Mouse (Mus musculus): ENCODE measurements around the gene Nr1h2. TPM values are rescaled to one million over a fixed set of nuclear protein-coding genes. Genes with fewer than 3 reads are reported as not detected.

The Nr1h2 gene
- polyA plus RNA-seq, 1 experiment from 2014 or later = 63.7 TPM

- peak overlapping the region; percentile 78; the same call in 1 of the 2 replicates for H3K4me2 ChIP-seq (ENCODE audit: low read depth, low read length)
- no peaks in the 10 kb centered on the region for H3K9me3 ChIP-seq (replicated peaks; ENCODE audit: control insufficient read depth, low read length)
- H3K4me3 ChIP-seq (ENCODE audit: low read depth, low read length) = peak overlapping the region; percentile 63; the same call in 1 of the 2 replicates
- H3K27me3 ChIP-seq (ENCODE audit: control insufficient read depth, insufficient read depth, low read length) = no peaks in the 10 kb centered on the region
- H3K9ac ChIP-seq (replicated peaks; ENCODE audit: low read length) = peak overlapping the region; percentile 72
- no peak overlapping the region for H3K27ac ChIP-seq (replicated peaks; ENCODE audit: low read depth, low read length)
- ATAC-seq (replicated peaks; ENCODE audit: insufficient number of reproducible peaks, low FRiP score, low TSS enrichment, low read depth) (no peak), DNase-seq (ENCODE audit: low spot score) (no peak)
- WGBS = 95% methylated on average over 13 of the region's 13 CpGs
- no peaks in the 10 kb centered on the region; the same call in 1 of the 2 replicates for H3K36me3 ChIP-seq (replicated peaks; ENCODE audit: control insufficient read depth, insufficient read depth, low read depth, low read length)
- peaks cover 5% of the 10 kb centered on the region; the same call in 1 of the 2 replicates for H3K4me1 ChIP-seq (ENCODE audit: control insufficient read depth, insufficient read depth, low read length)
Measured at GRCm38 (mm10) chr7:44547041-44547440, 6.7 kb downstream of the Nr1h2 start.

GRCm38 (mm10) chr7:44546274-44546673 is 7.5 kb downstream of the Nr1h2 start:
- Histone ChIP-seq H3K9ac (replicated peaks; ENCODE audit: low read length) (no peak overlapping the region), H3K4me1 (ENCODE audit: control insufficient read depth, insufficient read depth, low read length) (peaks cover 5% of the 10 kb centered on the region; the same call in 1 of the 2 replicates), H3K36me3 (replicated peaks; ENCODE audit: control insufficient read depth, insufficient read depth, low read depth, low read length) (no peaks in the 10 kb centered on the region; the same call in none of the 2 replicates), H3K27ac (replicated peaks; ENCODE audit: low read depth, low read length) (no peak overlapping the region), H3K27me3 (ENCODE audit: control insufficient read depth, insufficient read depth, low read length) (no peaks in the 10 kb centered on the region), H3K9me3 (replicated peaks; ENCODE audit: control insufficient read depth, low read length) (no peaks in the 10 kb centered on the region), H3K4me3 (ENCODE audit: low read depth, low read length) (no peak overlapping the region), H3K4me2 (ENCODE audit: low read depth, low read length) (no peak overlapping the region)
- DNase-seq (ENCODE audit: low spot score) = no peak
- 98% methylated on average over 3 of the region's 3 CpGs for WGBS
- no peak for ATAC-seq (replicated peaks; ENCODE audit: insufficient number of reproducible peaks, low FRiP score, low TSS enrichment, low read depth)

- Histone ChIP-seq H3K27me3 (ENCODE audit: control insufficient read depth, insufficient read depth, low read length) (no peaks in the 10 kb centered on the region), H3K4me1 (ENCODE audit: control insufficient read depth, insufficient read depth, low read length) (peaks cover 5% of the 10 kb centered on the region; the same call in 1 of the 2 replicates), H3K36me3 (replicated peaks; ENCODE audit: control insufficient read depth, insufficient read depth, low read depth, low read length) (peaks cover 4% of the 10 kb centered on the region), H3K4me3 (ENCODE audit: low read depth, low read length) (no peak overlapping the region), H3K9ac (replicated peaks; ENCODE audit: low read length) (no peak overlapping the region; the same call in 1 of the 2 replicates), H3K27ac (replicated peaks; ENCODE audit: low read depth, low read length) (no peak overlapping the region), H3K9me3 (replicated peaks; ENCODE audit: control insufficient read depth, low read length) (no peaks in the 10 kb centered on the region), H3K4me2 (ENCODE audit: low read depth, low read length) (no peak overlapping the region)
- no peak for ATAC-seq (replicated peaks; ENCODE audit: insufficient number of reproducible peaks, low FRiP score, low TSS enrichment, low read depth)
- 78% methylated on average over 12 of the region's 12 CpGs for WGBS
- no peak for DNase-seq (ENCODE audit: low spot score)
Measured at GRCm38 (mm10) chr7:44543071-44543470, 10.7 kb downstream of the Nr1h2 start.

DNA sequence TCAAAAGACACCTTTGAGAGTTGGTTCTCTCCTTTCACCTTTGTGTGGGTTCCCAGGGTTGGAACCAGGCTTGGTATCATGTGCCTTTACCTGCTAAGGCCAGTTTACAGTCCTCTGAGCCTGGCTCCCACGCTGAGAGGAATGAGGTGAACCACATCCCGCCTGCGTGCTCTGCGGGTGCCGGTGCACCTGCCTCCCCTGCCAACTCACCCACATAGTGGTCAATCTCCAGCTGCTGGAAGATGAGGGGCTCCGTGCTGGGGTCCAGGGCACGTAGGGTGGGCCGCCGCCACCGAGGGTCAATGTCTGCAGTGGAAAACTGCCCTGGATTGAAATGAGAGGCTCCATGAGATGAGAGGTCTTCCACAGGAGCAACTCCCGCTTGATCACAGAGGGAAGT is 11.2 kb downstream of the Nr1h2 start:
- no peak overlapping the region for H3K27ac ChIP-seq (replicated peaks; ENCODE audit: low read depth, low read length)
- peaks cover 3% of the 10 kb centered on the region; the same call in 1 of the 2 replicates for H3K4me1 ChIP-seq (ENCODE audit: control insufficient read depth, insufficient read depth, low read length)
- WGBS = 93% methylated on average over 11 of the region's 11 CpGs
- no peak overlapping the region for H3K4me2 ChIP-seq (ENCODE audit: low read depth, low read length)
- peaks cover 4% of the 10 kb centered on the region for H3K36me3 ChIP-seq (replicated peaks; ENCODE audit: control insufficient read depth, insufficient read depth, low read depth, low read length)
- H3K9me3 ChIP-seq (replicated peaks; ENCODE audit: control insufficient read depth, low read length) = no peaks in the 10 kb centered on the region
- no peak for ATAC-seq (replicated peaks; ENCODE audit: insufficient number of reproducible peaks, low FRiP score, low TSS enrichment, low read depth)
- H3K4me3 ChIP-seq (ENCODE audit: low read depth, low read length) = no peak overlapping the region
- DNase-seq (ENCODE audit: low spot score) = no peak
- H3K27me3 ChIP-seq (ENCODE audit: control insufficient read depth, insufficient read depth, low read length) = no peaks in the 10 kb centered on the region
- H3K9ac ChIP-seq (replicated peaks; ENCODE audit: low read length) = no peak overlapping the region

GRCm38 (mm10) chr7:44538756-44539624 is 14.8 kb downstream of the Nr1h2 start:
- H3K9ac ChIP-seq (replicated peaks; ENCODE audit: low read length) = no peak overlapping the region
- no peak overlapping the region for H3K27ac ChIP-seq (replicated peaks; ENCODE audit: low read depth, low read length)
- no peak overlapping the region for H3K4me2 ChIP-seq (ENCODE audit: low read depth, low read length)
- no peaks in the 10 kb centered on the region for H3K4me1 ChIP-seq (ENCODE audit: control insufficient read depth, insufficient read depth, low read length)
- peaks cover 4% of the 10 kb centered on the region for H3K36me3 ChIP-seq (replicated peaks; ENCODE audit: control insufficient read depth, insufficient read depth, low read depth, low read length)
- H3K4me3 ChIP-seq (ENCODE audit: low read depth, low read length) = no peak overlapping the region
- H3K27me3 ChIP-seq (ENCODE audit: control insufficient read depth, insufficient read depth, low read length) = no peaks in the 10 kb centered on the region
- DNase-seq (ENCODE audit: low spot score) (no peak), ATAC-seq (replicated peaks; ENCODE audit: insufficient number of reproducible peaks, low FRiP score, low TSS enrichment, low read depth) (no peak)
- 92% methylated on average over 41 of the region's 41 CpGs for WGBS
- H3K9me3 ChIP-seq (replicated peaks; ENCODE audit: control insufficient read depth, low read length) = no peaks in the 10 kb centered on the region

- Histone ChIP-seq H3K36me3 (replicated peaks; ENCODE audit: control insufficient read depth, insufficient read depth, low read depth, low read length) (peaks cover 4% of the 10 kb centered on the region), H3K9me3 (replicated peaks; ENCODE audit: control insufficient read depth, low read length) (no peaks in the 10 kb centered on the region), H3K27ac (replicated peaks; ENCODE audit: low read depth, low read length) (no peak overlapping the region), H3K4me3 (ENCODE audit: low read depth, low read length) (no peak overlapping the region), H3K27me3 (ENCODE audit: control insufficient read depth, insufficient read depth, low read length) (no peaks in the 10 kb centered on the region), H3K4me1 (ENCODE audit: control insufficient read depth, insufficient read depth, low read length) (no peaks in the 10 kb centered on the region), H3K4me2 (ENCODE audit: low read depth, low read length) (no peak overlapping the region), H3K9ac (replicated peaks; ENCODE audit: low read length) (no peak overlapping the region)
- DNase-seq (ENCODE audit: low spot score) = no peak
- no peak for ATAC-seq (replicated peaks; ENCODE audit: insufficient number of reproducible peaks, low FRiP score, low TSS enrichment, low read depth)
- WGBS = 93% methylated on average over 13 of the region's 13 CpGs
Measured at GRCm38 (mm10) chr7:44537496-44537895, 16.3 kb downstream of the Nr1h2 start.

- no peak overlapping the region for H3K4me3 ChIP-seq (ENCODE audit: low read depth, low read length)
- H3K9ac ChIP-seq (replicated peaks; ENCODE audit: low read length) = no peak overlapping the region
- H3K4me1 ChIP-seq (ENCODE audit: control insufficient read depth, insufficient read depth, low read length) = no peaks in the 10 kb centered on the region
- 80% methylated on average over 6 of the region's 7 CpGs for WGBS
- no peaks in the 10 kb centered on the region for H3K9me3 ChIP-seq (replicated peaks; ENCODE audit: control insufficient read depth, low read length)
- no peak overlapping the region for H3K4me2 ChIP-seq (ENCODE audit: low read depth, low read length)
- H3K27ac ChIP-seq (replicated peaks; ENCODE audit: low read depth, low read length) = no peak overlapping the region
- ATAC-seq (replicated peaks; ENCODE audit: insufficient number of reproducible peaks, low FRiP score, low TSS enrichment, low read depth) = no peak
- DNase-seq (ENCODE audit: low spot score) = no peak
- H3K27me3 ChIP-seq (ENCODE audit: control insufficient read depth, insufficient read depth, low read length) = no peaks in the 10 kb centered on the region
- H3K36me3 ChIP-seq (replicated peaks; ENCODE audit: control insufficient read depth, insufficient read depth, low read depth, low read length) = peaks cover 4% of the 10 kb centered on the region
Measured at GRCm38 (mm10) chr7:44537009-44537408, 16.7 kb downstream of the Nr1h2 start.

DNA sequence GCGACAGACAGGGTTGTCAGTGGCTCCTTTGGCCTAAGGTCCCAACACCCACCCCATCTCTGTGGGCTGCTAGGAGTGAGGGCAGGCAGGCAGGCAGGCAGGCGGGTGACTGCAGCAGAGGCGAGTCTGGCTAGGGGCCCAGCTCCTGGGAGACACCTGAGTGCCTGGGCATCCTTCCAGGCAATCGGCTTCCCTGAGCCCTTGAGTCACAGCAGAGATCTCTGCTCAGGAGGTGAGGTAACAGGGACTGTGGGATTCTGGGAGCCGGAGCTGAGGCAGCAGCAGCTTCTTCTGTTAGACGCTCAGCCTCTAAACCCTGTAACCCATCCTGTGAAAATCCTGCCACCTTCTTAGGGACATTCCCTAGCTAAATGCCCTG is 17.2 kb downstream of the Nr1h2 start:
- H3K4me1 ChIP-seq (ENCODE audit: control insufficient read depth, insufficient read depth, low read length) = no peaks in the 10 kb centered on the region
- H3K9ac ChIP-seq (replicated peaks; ENCODE audit: low read length) = no peak overlapping the region
- no peak overlapping the region for H3K4me2 ChIP-seq (ENCODE audit: low read depth, low read length)
- H3K9me3 ChIP-seq (replicated peaks; ENCODE audit: control insufficient read depth, low read length) = no peaks in the 10 kb centered on the region
- DNase-seq (ENCODE audit: low spot score) (no peak), ATAC-seq (replicated peaks; ENCODE audit: insufficient number of reproducible peaks, low FRiP score, low TSS enrichment, low read depth) (no peak)
- H3K4me3 ChIP-seq (ENCODE audit: low read depth, low read length) = no peak overlapping the region
- H3K27ac ChIP-seq (replicated peaks; ENCODE audit: low read depth, low read length) = no peak overlapping the region
- H3K27me3 ChIP-seq (ENCODE audit: control insufficient read depth, insufficient read depth, low read length) = no peaks in the 10 kb centered on the region
- 92% methylated on average over 6 of the region's 6 CpGs for WGBS
- H3K36me3 ChIP-seq (replicated peaks; ENCODE audit: control insufficient read depth, insufficient read depth, low read depth, low read length) = peaks cover 4% of the 10 kb centered on the region

Data from embryonic facial prominence, embryonic 11.5 days (tissue).